Mouse (Mus musculus): ENCODE measurements around the gene Frs2. TPM values are rescaled to one million over a fixed set of nuclear protein-coding genes. Genes with fewer than 3 reads are reported as not detected.

Frs2 gene
- polyA plus RNA-seq, 1 experiment from 2014 or later: 27.2 TPM

DNA sequence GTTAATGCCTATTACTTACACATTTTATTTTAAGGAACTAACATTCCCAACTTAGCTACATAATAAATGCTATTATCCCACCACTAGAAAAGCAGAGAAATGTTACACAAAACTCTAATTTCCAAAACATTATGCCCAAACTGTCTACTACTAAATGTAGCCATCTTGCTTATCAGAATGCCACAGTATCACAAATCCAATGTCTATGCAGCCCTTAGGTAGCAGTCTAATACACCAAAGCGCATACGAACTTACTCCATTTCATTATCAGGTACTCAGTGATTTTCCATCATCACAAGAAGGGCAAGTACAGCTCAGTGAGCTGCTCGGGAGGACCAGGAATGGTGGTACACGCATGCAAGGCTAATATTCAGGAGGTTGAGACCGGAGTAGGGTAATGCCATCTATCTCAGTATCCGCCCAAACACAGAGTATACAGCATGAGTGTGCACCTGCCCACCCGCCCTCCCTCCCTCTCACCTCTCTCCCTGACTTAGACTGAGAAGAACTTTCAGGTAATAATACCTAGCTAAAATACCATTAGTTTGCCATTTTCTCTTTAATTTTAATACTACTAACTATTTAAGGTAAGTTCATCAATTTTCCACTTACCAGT, 28.2 kb downstream of the Frs2 start:
- Histone ChIP-seq H3K4me3 (ENCODE audit: low read depth, low read length) (no peak overlapping the region), H3K4me2 (ENCODE audit: low read length) (no peak overlapping the region), H3K9ac (ENCODE audit: low read length) (no peak overlapping the region), H3K4me1 (ENCODE audit: control insufficient read depth, insufficient read depth, low read length) (no peaks in the 10 kb centered on the region), H3K9me3 (replicated peaks; ENCODE audit: control insufficient read depth, low read length) (no peaks in the 10 kb centered on the region), H3K27me3 (replicated peaks; ENCODE audit: control insufficient read depth, insufficient read depth, low read length) (no peaks in the 10 kb centered on the region), H3K36me3 (ENCODE audit: control insufficient read depth, insufficient read depth, low read length) (peaks cover 4% of the 10 kb centered on the region; the same call in 1 of the 2 replicates), H3K27ac (ENCODE audit: low read depth, low read length) (no peak overlapping the region)
- WGBS: 94% methylated on average over 7 of the region's 7 CpGs
- ATAC-seq: no peak
- DNase-seq (ENCODE audit: low spot score): no peak

- DNase-seq (ENCODE audit: low spot score) (no peak), ATAC-seq (no peak)
- WGBS: 90% methylated on average over 11 of the region's 11 CpGs
- H3K4me2 ChIP-seq (ENCODE audit: low read length): no peak overlapping the region
- no peak overlapping the region for H3K9ac ChIP-seq (ENCODE audit: low read length)
- no peaks in the 10 kb centered on the region for H3K27me3 ChIP-seq (replicated peaks; ENCODE audit: control insufficient read depth, insufficient read depth, low read length)
- H3K4me1 ChIP-seq (ENCODE audit: control insufficient read depth, insufficient read depth, low read length): no peaks in the 10 kb centered on the region
- no peak overlapping the region for H3K27ac ChIP-seq (ENCODE audit: low read depth, low read length)
- H3K9me3 ChIP-seq (replicated peaks; ENCODE audit: control insufficient read depth, low read length): no peaks in the 10 kb centered on the region
- H3K36me3 ChIP-seq (ENCODE audit: control insufficient read depth, insufficient read depth, low read length): peaks cover 4% of the 10 kb centered on the region; the same call in 1 of the 2 replicates
- H3K4me3 ChIP-seq (ENCODE audit: low read depth, low read length): no peak overlapping the region
Measured at GRCm38 (mm10) chr10:117119531-117119930, 28.8 kb downstream of the Frs2 start.

DNA sequence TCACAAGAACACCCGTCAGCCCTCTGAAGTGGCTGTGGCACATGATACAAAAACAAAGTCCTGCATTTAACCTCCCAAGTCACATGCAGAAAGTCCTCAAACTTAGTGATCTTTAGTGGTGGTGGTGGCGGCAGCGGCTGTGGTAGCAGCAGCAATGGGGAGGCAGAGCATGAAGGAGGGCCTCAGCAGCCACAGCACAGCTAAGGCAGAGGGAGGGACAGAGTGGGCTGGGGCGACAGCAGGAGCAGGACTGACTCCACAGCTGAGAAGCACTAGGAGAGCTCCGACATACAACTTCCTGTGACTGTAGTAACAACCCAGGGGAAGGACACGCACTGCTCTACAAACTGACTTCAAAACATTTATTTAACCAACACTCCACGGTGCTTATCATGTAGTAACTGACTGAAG, 29.9 kb downstream of the Frs2 start:
- Histone ChIP-seq H3K4me1 (ENCODE audit: control insufficient read depth, insufficient read depth, low read length) (no peaks in the 10 kb centered on the region), H3K4me3 (ENCODE audit: low read depth, low read length) (no peak overlapping the region), H3K36me3 (ENCODE audit: control insufficient read depth, insufficient read depth, low read length) (peaks cover 4% of the 10 kb centered on the region; the same call in 1 of the 2 replicates), H3K4me2 (ENCODE audit: low read length) (no peak overlapping the region), H3K27ac (ENCODE audit: low read depth, low read length) (no peak overlapping the region), H3K9me3 (replicated peaks; ENCODE audit: control insufficient read depth, low read length) (no peaks in the 10 kb centered on the region), H3K27me3 (replicated peaks; ENCODE audit: control insufficient read depth, insufficient read depth, low read length) (no peaks in the 10 kb centered on the region), H3K9ac (ENCODE audit: low read length) (no peak overlapping the region)
- ATAC-seq (no peak), DNase-seq (ENCODE audit: low spot score) (no peak)
- WGBS: 82% methylated on average over 7 of the region's 7 CpGs

- Histone ChIP-seq H3K4me1 (ENCODE audit: control insufficient read depth, insufficient read depth, low read length) (0 out of 2 replicates have a peak, but pooled peaks cover 2% of the 10 kb centered on the region), H3K27ac (ENCODE audit: low read depth, low read length) (no peak overlapping the region), H3K9ac (ENCODE audit: low read length) (no peak overlapping the region), H3K4me3 (ENCODE audit: low read depth, low read length) (no peak overlapping the region), H3K9me3 (replicated peaks; ENCODE audit: control insufficient read depth, low read length) (no peaks in the 10 kb centered on the region), H3K4me2 (ENCODE audit: low read length) (no peak overlapping the region), H3K36me3 (ENCODE audit: control insufficient read depth, insufficient read depth, low read length) (peaks cover 4% of the 10 kb centered on the region; the same call in 1 of the 2 replicates), H3K27me3 (replicated peaks; ENCODE audit: control insufficient read depth, insufficient read depth, low read length) (no peaks in the 10 kb centered on the region)
- 62% methylated on average over 3 of the region's 3 CpGs for WGBS
- no peak for ATAC-seq
- DNase-seq (ENCODE audit: low spot score): peak; percentile 44
Measured at GRCm38 (mm10) chr10:117115652-117116051, 32.7 kb downstream of the Frs2 start.

DNA sequence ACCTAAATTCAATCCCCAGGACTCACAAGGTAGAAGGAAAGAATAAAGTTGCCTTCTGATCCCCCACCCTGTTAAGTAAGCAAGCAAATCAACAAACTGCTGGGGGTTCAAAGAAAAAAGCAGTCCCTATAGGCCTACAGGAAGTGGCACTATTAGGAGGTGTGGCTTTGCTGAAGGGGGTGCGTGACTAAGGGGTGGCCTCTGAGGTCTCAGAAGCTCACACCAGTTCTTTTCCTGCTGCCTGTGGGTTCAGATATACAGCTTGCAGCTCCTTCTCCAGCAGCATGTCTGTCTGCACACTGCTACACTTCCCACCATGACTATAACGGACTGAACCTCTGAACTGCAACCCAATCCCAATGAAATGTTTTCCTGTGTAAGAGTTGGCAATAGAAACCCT, 35.8 kb downstream of the Frs2 start:
- ATAC-seq (no peak), DNase-seq (ENCODE audit: low spot score) (no peak)
- Histone ChIP-seq H3K4me1 (ENCODE audit: control insufficient read depth, insufficient read depth, low read length) (peaks cover 5% of the 10 kb centered on the region; the same call in 1 of the 2 replicates), H3K36me3 (ENCODE audit: control insufficient read depth, insufficient read depth, low read length) (0 out of 2 replicates have a peak, but pooled peaks cover under 1% of the 10 kb centered on the region), H3K27me3 (replicated peaks; ENCODE audit: control insufficient read depth, insufficient read depth, low read length) (no peaks in the 10 kb centered on the region), H3K9me3 (replicated peaks; ENCODE audit: control insufficient read depth, low read length) (no peaks in the 10 kb centered on the region), H3K27ac (ENCODE audit: low read depth, low read length) (no peak overlapping the region), H3K4me3 (ENCODE audit: low read depth, low read length) (no peak overlapping the region), H3K4me2 (ENCODE audit: low read length) (no peak overlapping the region), H3K9ac (ENCODE audit: low read length) (no peak overlapping the region)
- whole genome bisulfite sequencing: 51% methylated on average over 2 of the region's 2 CpGs

GRCm38 (mm10) chr10:117111455-117111854, 36.9 kb downstream of the Frs2 start:
- WGBS: 71% methylated on average over 7 of the region's 7 CpGs
- Histone ChIP-seq H3K4me1 (ENCODE audit: control insufficient read depth, insufficient read depth, low read length) (peaks cover 5% of the 10 kb centered on the region; the same call in 1 of the 2 replicates), H3K27me3 (replicated peaks; ENCODE audit: control insufficient read depth, insufficient read depth, low read length) (no peaks in the 10 kb centered on the region), H3K4me2 (ENCODE audit: low read length) (no peak overlapping the region), H3K36me3 (ENCODE audit: control insufficient read depth, insufficient read depth, low read length) (no peaks in the 10 kb centered on the region), H3K9me3 (replicated peaks; ENCODE audit: control insufficient read depth, low read length) (no peaks in the 10 kb centered on the region), H3K27ac (ENCODE audit: low read depth, low read length) (no peak overlapping the region), H3K9ac (ENCODE audit: low read length) (no peak overlapping the region), H3K4me3 (ENCODE audit: low read depth, low read length) (no peak overlapping the region)
- no peak for DNase-seq (ENCODE audit: low spot score)
- no peak for ATAC-seq

DNA sequence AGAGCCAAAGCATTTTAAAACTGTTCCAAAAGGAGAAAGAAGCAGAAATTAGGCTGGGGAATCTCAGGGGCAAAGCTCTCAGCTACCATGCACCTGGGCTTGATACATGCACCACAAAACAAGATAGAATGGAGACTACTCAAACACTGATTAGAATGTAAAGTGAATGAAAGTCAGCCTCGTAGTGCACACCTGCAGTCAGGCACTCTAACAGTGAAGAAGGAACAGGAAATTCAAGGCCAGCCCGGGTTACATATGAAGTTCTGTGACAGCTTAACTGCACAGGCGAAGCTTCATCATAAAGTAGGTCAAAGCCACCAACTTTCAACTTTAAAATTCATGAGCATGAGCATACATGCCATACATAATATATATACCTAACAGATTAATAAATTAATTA, 38.1 kb downstream of the Frs2 start:
- 85% methylated on average over 3 of the region's 3 CpGs for WGBS
- H3K27me3 ChIP-seq (replicated peaks; ENCODE audit: control insufficient read depth, insufficient read depth, low read length): no peaks in the 10 kb centered on the region
- H3K9me3 ChIP-seq (replicated peaks; ENCODE audit: control insufficient read depth, low read length): no peaks in the 10 kb centered on the region
- H3K9ac ChIP-seq (ENCODE audit: low read length): no peak overlapping the region
- peaks cover 5% of the 10 kb centered on the region; the same call in 1 of the 2 replicates for H3K4me1 ChIP-seq (ENCODE audit: control insufficient read depth, insufficient read depth, low read length)
- no peaks in the 10 kb centered on the region for H3K36me3 ChIP-seq (ENCODE audit: control insufficient read depth, insufficient read depth, low read length)
- H3K27ac ChIP-seq (ENCODE audit: low read depth, low read length): no peak overlapping the region
- H3K4me3 ChIP-seq (ENCODE audit: low read depth, low read length): no peak overlapping the region
- H3K4me2 ChIP-seq (ENCODE audit: low read length): no peak overlapping the region
- ATAC-seq (no peak), DNase-seq (ENCODE audit: low spot score) (no peak)

DNA sequence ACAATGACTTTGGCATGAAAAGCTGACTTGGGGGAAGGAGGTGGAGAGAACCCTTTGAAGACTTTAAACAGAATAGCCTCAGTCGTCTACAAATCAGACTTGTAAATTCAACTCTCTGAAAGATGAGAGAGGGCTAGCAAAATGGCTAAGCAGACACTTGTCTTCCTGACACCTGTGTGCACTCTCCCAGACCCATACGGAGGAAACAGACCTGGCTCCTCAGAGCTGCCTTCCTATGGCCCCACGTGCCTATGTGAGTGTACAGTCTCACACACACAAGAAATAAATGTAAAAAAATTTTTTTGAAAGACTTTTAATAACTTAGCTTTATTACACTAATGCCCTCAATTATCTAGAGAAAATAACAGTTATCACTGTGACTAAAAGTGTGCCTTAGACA, 41.6 kb downstream of the Frs2 start:
- Histone ChIP-seq H3K27ac (ENCODE audit: low read depth, low read length) (no peak overlapping the region), H3K4me2 (ENCODE audit: low read length) (no peak overlapping the region), H3K9me3 (replicated peaks; ENCODE audit: control insufficient read depth, low read length) (no peaks in the 10 kb centered on the region), H3K4me1 (ENCODE audit: control insufficient read depth, insufficient read depth, low read length) (peaks cover 3% of the 10 kb centered on the region; the same call in 1 of the 2 replicates), H3K9ac (ENCODE audit: low read length) (no peak overlapping the region), H3K27me3 (replicated peaks; ENCODE audit: control insufficient read depth, insufficient read depth, low read length) (no peaks in the 10 kb centered on the region), H3K36me3 (ENCODE audit: control insufficient read depth, insufficient read depth, low read length) (no peaks in the 10 kb centered on the region), H3K4me3 (ENCODE audit: low read depth, low read length) (no peak overlapping the region)
- WGBS: 33% methylated on average over 3 of the region's 3 CpGs
- no peak for DNase-seq (ENCODE audit: low spot score)
- ATAC-seq: no peak

- Histone ChIP-seq H3K9ac (ENCODE audit: low read length) (no peak overlapping the region), H3K9me3 (replicated peaks; ENCODE audit: control insufficient read depth, low read length) (no peaks in the 10 kb centered on the region), H3K4me1 (ENCODE audit: control insufficient read depth, insufficient read depth, low read length) (peaks cover 3% of the 10 kb centered on the region; the same call in 1 of the 2 replicates), H3K27me3 (replicated peaks; ENCODE audit: control insufficient read depth, insufficient read depth, low read length) (no peaks in the 10 kb centered on the region), H3K4me2 (ENCODE audit: low read length) (no peak overlapping the region), H3K4me3 (ENCODE audit: low read depth, low read length) (no peak overlapping the region), H3K36me3 (ENCODE audit: control insufficient read depth, insufficient read depth, low read length) (no peaks in the 10 kb centered on the region), H3K27ac (ENCODE audit: low read depth, low read length) (no peak overlapping the region)
- 2% methylated on average over 4 of the region's 4 CpGs for WGBS
- DNase-seq (ENCODE audit: low spot score) (no peak), ATAC-seq (0 out of 2 replicates have a peak, but pooled peaks have one; percentile 10)
Measured at GRCm38 (mm10) chr10:117106244-117106643, 42.1 kb downstream of the Frs2 start.
